Mouse (Mus musculus): ENCODE measurements around the gene Fanca. TPM values are rescaled to one million over a fixed set of nuclear protein-coding genes. Genes with fewer than 3 reads are reported as not detected.

The Fanca gene
- total RNA-seq (2021) (1 to 10 TPM; 5.3 to 6.2 TPM), polyA plus RNA-seq (2012; rRNA removed) (3.9 and 4.6 TPM in 2 replicates)
- long read RNA-seq, partial matches to known transcripts = 1 of 3 reads
- long read RNA-seq, other reads (novel, unspliced or antisense) = 2 of 3 reads

DNA sequence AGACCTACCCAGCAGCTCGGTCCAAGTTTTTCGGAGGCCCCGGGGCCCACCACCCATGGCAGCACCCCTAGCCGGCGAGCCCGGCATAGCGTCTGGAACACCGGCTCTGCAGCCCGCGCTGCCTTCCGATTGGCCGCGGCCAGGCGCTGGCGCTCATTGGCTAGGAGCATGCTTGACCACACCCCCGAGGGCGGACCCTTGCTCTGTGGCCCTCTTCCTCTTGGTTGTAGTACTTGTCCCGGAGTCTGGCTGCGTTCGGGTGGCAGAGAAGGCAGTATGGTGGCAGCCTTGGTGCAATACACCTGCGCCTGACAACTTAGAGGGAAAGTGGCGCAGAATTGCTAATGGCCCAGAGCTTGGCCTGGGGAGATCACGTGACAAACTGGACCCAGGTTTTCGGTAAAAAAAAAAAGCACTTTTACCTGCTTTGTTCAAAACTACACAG is at the start of gene Fanca:
Fanca (minus strand) TSS at position 110 of the 445 bp plus-strand sequence.
- no peaks in the 10 kb centered on the region for H3K79me2 ChIP-seq (replicated peaks; ENCODE audit: control insufficient read depth, insufficient read depth, low read length)
- no peak within 1 kb of the TSS; the same call in 1 of the 2 replicates for H3K27ac ChIP-seq
- no peaks in the 10 kb centered on the region for H3K36me3 ChIP-seq (ENCODE audit: control insufficient read depth, insufficient read depth, low read length)
- WGBS = under 1% methylated on average over 24 of the region's 24 CpGs
- H3K4me1 ChIP-seq (ENCODE audit: control insufficient read depth, insufficient read depth, low read length) = peaks cover 2% of the 10 kb centered on the region; the same call in 1 of the 2 replicates
- H3K4me3 ChIP-seq = peak within 1 kb of the TSS; percentile 58
- peak; percentile 81 for TF ChIP-seq POLR2A (IDR thresholded peaks at IDR 0.05; ENCODE audit: insufficient read depth, low read depth, low read length)
- no peak for TF ChIP-seq EP300 (IDR thresholded peaks at IDR 0.05; ENCODE audit: insufficient read depth, low read depth, low read length)
- peak; percentile 60 for TF ChIP-seq CTCF (IDR thresholded peaks at IDR 0.05)
- no peaks in the 10 kb centered on the region for H3K27me3 ChIP-seq (ENCODE audit: control insufficient read depth, insufficient read depth, low read length)
- peak; percentile 93 to 95 for DNase-seq
- intact Hi-C loops (cut with DNase I) = loop anchor here (2.0 to 5.0 kb wide), 2 partner anchors 64 to 104 kb away; partner anchors contain the start of genes Def8, Vps9d1 and Zfp276
- peak within 1 kb of the TSS; percentile 43; the same call in 1 of the 2 replicates for H3K9ac ChIP-seq (ENCODE audit: low read depth, low read length)

DNA sequence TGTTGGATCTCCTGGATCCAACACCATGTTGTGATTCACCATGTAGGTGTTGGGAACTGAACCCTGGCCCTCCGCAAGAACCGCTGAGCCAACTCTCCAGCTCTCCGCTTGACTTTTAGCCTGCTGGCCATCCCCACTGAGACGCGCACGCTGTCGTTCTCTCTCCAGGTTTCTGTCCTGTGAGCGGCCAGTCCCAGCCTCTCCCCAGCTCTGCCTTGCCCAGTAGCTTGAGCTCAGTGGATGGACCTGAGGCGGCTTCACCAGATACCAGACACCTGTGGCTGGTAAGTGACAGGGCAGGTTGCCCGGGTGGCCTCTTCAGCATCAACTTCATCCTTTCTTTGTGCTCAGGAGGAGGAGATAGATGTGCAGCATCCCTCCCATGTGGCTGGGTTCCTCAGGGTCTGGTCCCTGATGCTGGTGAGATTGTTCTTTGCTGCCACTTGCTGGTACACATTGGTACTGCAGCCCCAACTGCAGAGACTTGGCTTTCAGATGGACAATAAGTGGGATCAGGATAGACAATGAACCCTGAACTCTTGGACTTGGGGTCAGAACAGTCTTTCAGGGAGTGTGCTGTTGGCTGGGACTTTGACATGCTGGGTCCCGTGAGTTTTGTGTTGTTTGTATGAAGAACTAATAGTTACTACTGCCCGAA is 42.8 kb upstream of the Fanca start:
- H3K9ac ChIP-seq (ENCODE audit: low read depth, low read length) = no peak overlapping the region
- no peaks in the 10 kb centered on the region for H3K36me3 ChIP-seq (ENCODE audit: control insufficient read depth, insufficient read depth, low read length)
- H3K27me3 ChIP-seq (ENCODE audit: control insufficient read depth, insufficient read depth, low read length) = no peaks in the 10 kb centered on the region
- TF ChIP-seq CTCF (IDR thresholded peaks at IDR 0.05) = peak; percentile 98; the same call in 1 of the 2 replicates
- TF ChIP-seq POLR2A (IDR thresholded peaks at IDR 0.05; ENCODE audit: insufficient read depth, low read depth, low read length) = no peak
- TF ChIP-seq EP300 (IDR thresholded peaks at IDR 0.05; ENCODE audit: insufficient read depth, low read depth, low read length) = 0 out of 2 replicates have a peak, but pooled peaks have one; percentile 28
- H3K79me2 ChIP-seq (replicated peaks; ENCODE audit: control insufficient read depth, insufficient read depth, low read length) = no peaks in the 10 kb centered on the region
- intact Hi-C loops (cut with DNase I) = loop anchor here (1.0 to 10.0 kb wide), 2 partner anchors 42 to 256 kb away; partner anchors contain the start of gene Rpl13
- H3K4me3 ChIP-seq = no peak overlapping the region
- 43% methylated on average over 12 of the region's 12 CpGs for WGBS
- peak; percentile 70 to 86 for DNase-seq
- H3K27ac ChIP-seq = no peak overlapping the region
- no peaks in the 10 kb centered on the region for H3K4me1 ChIP-seq (ENCODE audit: control insufficient read depth, insufficient read depth, low read length)

DNA sequence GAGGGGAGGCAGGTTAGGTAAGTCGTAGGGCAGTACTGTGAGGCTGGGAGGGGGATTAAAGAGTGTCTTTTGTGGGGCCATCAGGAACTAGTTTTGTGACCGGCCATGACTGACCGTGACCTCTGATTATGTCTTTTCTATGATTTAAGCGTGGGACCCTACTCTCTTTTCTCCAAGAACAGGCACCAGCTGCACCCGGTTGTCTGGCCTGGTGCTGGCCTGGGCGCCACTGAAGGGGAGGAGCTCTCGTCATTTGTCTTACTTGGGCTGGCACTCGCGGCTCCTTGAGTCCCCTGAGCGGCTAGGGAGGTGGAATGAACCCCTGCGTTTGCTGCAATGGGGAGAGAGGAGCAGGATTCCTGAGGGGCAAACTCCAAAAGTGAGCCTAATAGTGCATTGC is 34.8 kb upstream of the Fanca start:
- TF ChIP-seq POLR2A (IDR thresholded peaks at IDR 0.05; ENCODE audit: insufficient read depth, low read depth, low read length) (no peak), CTCF (IDR thresholded peaks at IDR 0.05) (no peak), EP300 (IDR thresholded peaks at IDR 0.05; ENCODE audit: insufficient read depth, low read depth, low read length) (no peak)
- DNase-seq = no peak
- Histone ChIP-seq H3K79me2 (replicated peaks; ENCODE audit: control insufficient read depth, insufficient read depth, low read length) (no peaks in the 10 kb centered on the region), H3K27me3 (ENCODE audit: control insufficient read depth, insufficient read depth, low read length) (no peaks in the 10 kb centered on the region), H3K9ac (ENCODE audit: low read depth, low read length) (no peak overlapping the region), H3K27ac (no peak overlapping the region), H3K36me3 (ENCODE audit: control insufficient read depth, insufficient read depth, low read length) (no peaks in the 10 kb centered on the region), H3K4me3 (no peak overlapping the region), H3K4me1 (ENCODE audit: control insufficient read depth, insufficient read depth, low read length) (no peaks in the 10 kb centered on the region)
- intact Hi-C loops (cut with DNase I) = no loop called here
- 54% methylated on average over 11 of the region's 11 CpGs for WGBS

DNA sequence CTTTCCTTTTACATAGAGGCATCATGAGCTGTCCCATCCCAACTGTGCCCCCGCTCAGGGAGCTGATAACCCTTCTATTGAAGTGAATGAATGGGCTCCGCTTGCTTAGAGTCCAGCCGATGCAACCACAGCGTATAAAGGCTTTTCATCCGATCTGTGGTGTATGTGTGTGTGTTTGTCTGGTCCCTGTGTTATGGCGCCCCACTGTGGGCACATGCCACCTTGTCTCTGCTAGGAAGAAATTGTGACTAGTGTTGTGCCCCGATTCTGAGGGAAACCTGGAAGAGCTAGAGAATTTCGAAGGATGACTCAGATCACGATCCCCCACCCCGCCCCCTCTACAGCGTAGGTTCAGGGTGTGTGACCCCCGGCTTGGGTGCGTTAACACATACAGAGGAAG is 34.4 kb upstream of the Fanca start:
- no peaks in the 10 kb centered on the region for H3K4me1 ChIP-seq (ENCODE audit: control insufficient read depth, insufficient read depth, low read length)
- H3K36me3 ChIP-seq (ENCODE audit: control insufficient read depth, insufficient read depth, low read length) = no peaks in the 10 kb centered on the region
- no peak overlapping the region for H3K9ac ChIP-seq (ENCODE audit: low read depth, low read length)
- H3K4me3 ChIP-seq = no peak overlapping the region
- peak; percentile 40 for TF ChIP-seq CTCF (IDR thresholded peaks at IDR 0.05)
- no peak for TF ChIP-seq EP300 (IDR thresholded peaks at IDR 0.05; ENCODE audit: insufficient read depth, low read depth, low read length)
- intact Hi-C loops (cut with DNase I) = no loop called here
- no peaks in the 10 kb centered on the region for H3K79me2 ChIP-seq (replicated peaks; ENCODE audit: control insufficient read depth, insufficient read depth, low read length)
- 39% methylated on average over 13 of the region's 13 CpGs for WGBS
- no peak overlapping the region for H3K27ac ChIP-seq
- no peaks in the 10 kb centered on the region for H3K27me3 ChIP-seq (ENCODE audit: control insufficient read depth, insufficient read depth, low read length)
- no peak for DNase-seq

DNA sequence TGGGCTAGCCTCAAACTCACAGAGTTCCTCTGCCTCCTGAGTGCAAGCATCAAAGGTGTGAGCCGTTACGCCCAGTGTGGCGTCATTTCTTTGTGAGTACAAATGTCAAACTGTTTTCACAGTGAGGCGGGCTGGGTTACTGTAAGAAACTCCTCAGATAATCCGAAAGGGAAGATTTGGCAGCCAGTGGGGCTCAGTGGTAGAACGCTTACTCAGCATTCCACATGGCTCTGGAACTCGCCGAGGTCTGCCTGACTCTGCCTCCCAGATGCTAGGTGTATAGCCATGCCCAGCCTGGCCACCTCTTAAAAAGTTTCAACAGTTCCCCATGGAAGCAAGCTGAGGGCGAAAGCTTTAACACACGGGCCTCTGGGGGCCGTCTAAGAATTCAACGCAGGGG is 33.7 kb upstream of the Fanca start:
- 67% methylated on average over 12 of the region's 12 CpGs for WGBS
- H3K27ac ChIP-seq = no peak overlapping the region
- DNase-seq = no peak
- no peak overlapping the region for H3K9ac ChIP-seq (ENCODE audit: low read depth, low read length)
- TF ChIP-seq CTCF (IDR thresholded peaks at IDR 0.05) = no peak
- no peak for TF ChIP-seq POLR2A (IDR thresholded peaks at IDR 0.05; ENCODE audit: insufficient read depth, low read depth, low read length)
- no peak for TF ChIP-seq EP300 (IDR thresholded peaks at IDR 0.05; ENCODE audit: insufficient read depth, low read depth, low read length)
- H3K27me3 ChIP-seq (ENCODE audit: control insufficient read depth, insufficient read depth, low read length) = no peaks in the 10 kb centered on the region
- no peaks in the 10 kb centered on the region for H3K79me2 ChIP-seq (replicated peaks; ENCODE audit: control insufficient read depth, insufficient read depth, low read length)
- H3K4me1 ChIP-seq (ENCODE audit: control insufficient read depth, insufficient read depth, low read length) = no peaks in the 10 kb centered on the region
- H3K36me3 ChIP-seq (ENCODE audit: control insufficient read depth, insufficient read depth, low read length) = no peaks in the 10 kb centered on the region
- intact Hi-C loops (cut with DNase I) = no loop called here
- no peak overlapping the region for H3K4me3 ChIP-seq

DNA sequence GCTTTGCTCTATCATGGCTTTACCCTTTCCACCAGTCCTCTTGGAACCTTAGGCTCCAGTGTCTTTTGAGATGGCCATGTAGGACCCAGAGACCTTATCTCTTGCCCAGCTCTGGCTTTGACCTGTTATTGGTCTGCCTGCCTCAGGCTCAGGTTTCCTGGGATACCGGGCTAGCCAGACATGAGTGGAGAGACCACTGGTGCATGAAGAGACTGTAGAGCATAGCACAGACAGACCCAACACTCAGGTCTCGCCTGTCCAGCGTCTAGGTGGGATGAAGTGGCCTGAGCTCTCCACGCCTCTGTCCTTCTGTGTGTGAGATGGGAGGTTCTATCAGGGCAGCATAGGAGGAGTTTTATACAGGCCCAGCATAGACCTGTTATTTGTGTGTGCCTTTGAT is 30.7 kb upstream of the Fanca start:
- Histone ChIP-seq H3K4me3 (no peak overlapping the region), H3K36me3 (ENCODE audit: control insufficient read depth, insufficient read depth, low read length) (no peaks in the 10 kb centered on the region), H3K27me3 (ENCODE audit: control insufficient read depth, insufficient read depth, low read length) (no peaks in the 10 kb centered on the region), H3K79me2 (replicated peaks; ENCODE audit: control insufficient read depth, insufficient read depth, low read length) (no peaks in the 10 kb centered on the region), H3K9ac (ENCODE audit: low read depth, low read length) (no peak overlapping the region), H3K27ac (no peak overlapping the region), H3K4me1 (ENCODE audit: control insufficient read depth, insufficient read depth, low read length) (no peaks in the 10 kb centered on the region)
- no peak for DNase-seq
- WGBS = 82% methylated on average over 4 of the region's 4 CpGs
- no peak for TF ChIP-seq CTCF (IDR thresholded peaks at IDR 0.05)
- no peak for TF ChIP-seq EP300 (IDR thresholded peaks at IDR 0.05; ENCODE audit: insufficient read depth, low read depth, low read length)
- TF ChIP-seq POLR2A (IDR thresholded peaks at IDR 0.05; ENCODE audit: insufficient read depth, low read depth, low read length) = no peak
- intact Hi-C loops (cut with DNase I) = no loop called here

All from heart, adult 2 months (tissue).